ENCODE assay signal across 26 mouse cellular contexts in genomic region chr4:141479411-141479810, GRCm38 (mm10). TPM values are rescaled to one million over a fixed set of nuclear protein-coding genes. Genes with fewer than 3 reads are reported as not detected.
A peak's percentile ranks its signal among the peaks of the same experiment; 100 is the strongest.
DNase-seq lines count a peak whose midpoint lies in the region; ATAC-seq and TF ChIP-seq lines count a peak whose summit lies in the region.
"Had no signal": no experiment of that assay in that cellular context is flagged by ENCODE, and none has a peak within 500 bp of the region (broad histone marks: within the 10 kb centered on the region; RNA-seq: fewer than 3 reads in every experiment).

No protein-coding gene starts in this region.

- H3K9ac ChIP-seq in hindbrain, postnatal 0 days (replicated peaks; ENCODE audit: low read length), result no peak overlapping the region
- H3K9ac ChIP-seq in hindbrain, embryonic 12.5 days, result no peak overlapping the region
- H3K9ac ChIP-seq: embryonic facial prominence, embryonic 15.5 days; lung, embryonic 14.5 days had no signal

- WGBS in hindbrain, postnatal 0 days, result 65% methylated on average over 8 of the region's 8 CpGs
- WGBS in hindbrain, embryonic 12.5 days, result 96% methylated on average over 8 of the region's 8 CpGs

- TF ChIP-seq CTCF in hindbrain, postnatal 0 days (IDR thresholded peaks at IDR 0.05; ENCODE audit: low read depth), result peak; percentile 18

- H3K9me3 ChIP-seq in hindbrain, postnatal 0 days (ENCODE audit: low read length), result no peaks in the 10 kb centered on the region
- no peaks in the 10 kb centered on the region for H3K9me3 ChIP-seq in hindbrain, embryonic 12.5 days (replicated peaks)
- H3K9me3 ChIP-seq: embryonic facial prominence, embryonic 15.5 days had no signal

- peak; percentile 45 for DNase-seq in hindbrain, postnatal 0 days (ENCODE audit: low spot score)
- DNase-seq in ES-CJ7 (ENCODE audit: low read depth, low spot score), result peak; percentile 60
- peak; percentile 84 for DNase-seq in brain, adult 2 months (ENCODE audit: low read depth, low spot score)
- peak; percentile 51 to 52 for DNase-seq in cerebellum, postnatal 36 days
- no peak for DNase-seq in frontal cortex, postnatal 36 days (ENCODE audit: low spot score in 2 of 2)
- DNase-seq in liver, result no peak
- no peak for DNase-seq in left cerebral cortex, postnatal 4 days
- DNase-seq: adrenal gland, adult 8-10 months; embryo, embryonic 11 days; heart, postnatal 14 days; kidney, adult 2 months; kidney, postnatal 4 days; lung, embryonic 14.5 days; lung, postnatal 4 days; midbrain, embryonic 14.5 days; right cerebral cortex, adult 18-20 months; spleen, adult 18-20 months; thymus, postnatal 4 days had no signal

- peak overlapping the region; percentile 90; the same call in 1 of the 2 replicates for H3K27ac ChIP-seq in hindbrain, postnatal 0 days
- no peak overlapping the region for H3K27ac ChIP-seq in hindbrain, embryonic 12.5 days

- H3K4me1 ChIP-seq in hindbrain, postnatal 0 days (ENCODE audit: insufficient read depth, low read length), result peaks cover 9% of the 10 kb centered on the region
- no peaks in the 10 kb centered on the region for H3K4me1 ChIP-seq in hindbrain, embryonic 12.5 days

- no peak for ATAC-seq in hindbrain, postnatal 0 days
- ATAC-seq in hindbrain, embryonic 12.5 days (ENCODE audit: low FRiP score), result no peak
- ATAC-seq: hindbrain, embryonic 16.5 days had no signal

- H3K36me3 ChIP-seq in hindbrain, postnatal 0 days (ENCODE audit: insufficient read depth, low read length), result peaks cover 74% of the 10 kb centered on the region
- H3K36me3 ChIP-seq in hindbrain, embryonic 12.5 days, result peaks cover 97% of the 10 kb centered on the region

- H3K4me2 ChIP-seq in hindbrain, postnatal 0 days (ENCODE audit: low read depth, low read length), result no peak overlapping the region
- H3K4me2 ChIP-seq in hindbrain, embryonic 12.5 days (replicated peaks), result no peak overlapping the region
- H3K4me2 ChIP-seq: embryonic facial prominence, embryonic 15.5 days; heart, embryonic 11.5 days; liver, embryonic 11.5 days; lung, embryonic 14.5 days had no signal

- H3K4me3 ChIP-seq in hindbrain, postnatal 0 days (ENCODE audit: low read length), result no peak overlapping the region
- no peak overlapping the region for H3K4me3 ChIP-seq in hindbrain, embryonic 12.5 days
- H3K4me3 ChIP-seq: embryonic facial prominence, embryonic 15.5 days had no signal

- intact Hi-C loops in left cerebral cortex, postnatal 4 days (cut with DNase I), result no loop called here

- no peaks in the 10 kb centered on the region for H3K27me3 ChIP-seq in hindbrain, postnatal 0 days (ENCODE audit: insufficient read depth, low read length)
- H3K27me3 ChIP-seq in hindbrain, embryonic 12.5 days, result no peaks in the 10 kb centered on the region
- H3K27me3 ChIP-seq: embryonic facial prominence, embryonic 15.5 days had no signal

RNA-seq across cellular contexts. Expression of gene Zbtb17, which starts 35.0 kb away (rescaled TPM):
- 34.8 and 36.2 TPM in 2 replicates for total RNA-seq in hindbrain, postnatal 0 days (2014; rRNA removed)
- 28.2 and 28.8 TPM in 2 replicates for polyA plus RNA-seq in hindbrain, postnatal 0 days (2015; fragmentation: Nextera tagmentation; extraction: Ambion mirVana)
- polyA plus RNA-seq in hindbrain, embryonic 12.5 days (2016; fragmentation: Nextera tagmentation; extraction: Ambion mirVana), result 50.7 and 56.6 TPM in 2 replicates
- 10 to 100 TPM; 32.7 to 35.3 TPM for total RNA-seq in left cerebral cortex, postnatal 4 days (2021)

RNA-seq across cellular contexts. Expression of gene Srarp, which starts 43.5 kb away (rescaled TPM):
- 5.8 and 9.9 TPM in 2 replicates for total RNA-seq in hindbrain, postnatal 0 days (2014; rRNA removed)
- polyA plus RNA-seq in hindbrain, postnatal 0 days (2015; fragmentation: Nextera tagmentation; extraction: Ambion mirVana), result 0.33 and 0.54 TPM in 2 replicates
- not detected in 2 replicates for polyA plus RNA-seq in hindbrain, embryonic 12.5 days (2016; fragmentation: Nextera tagmentation; extraction: Ambion mirVana)
- total RNA-seq in left cerebral cortex, postnatal 4 days (2021), result 1 to 10 TPM; 1.5 to 1.8 TPM
- total RNA-seq: G1E; gastrocnemius, postnatal 4 days had no signal
- polyA plus RNA-seq: embryonic facial prominence, embryonic 15.5 days; forebrain, embryonic 11.5 days; G1E; heart, embryonic 11.5 days; liver, embryonic 11.5 days; lung, embryonic 14.5 days had no signal

RNA-seq across cellular contexts. Expression of gene Hspb7, which starts 58.8 kb away (rescaled TPM):
- 0.32 TPM in 1 of 2 replicates, not detected in the other for total RNA-seq in hindbrain, postnatal 0 days (2014; rRNA removed)
- polyA plus RNA-seq in hindbrain, postnatal 0 days (2015; fragmentation: Nextera tagmentation; extraction: Ambion mirVana), result 0.06 and 0.08 TPM in 2 replicates
- polyA plus RNA-seq in hindbrain, embryonic 12.5 days (2016; fragmentation: Nextera tagmentation; extraction: Ambion mirVana), result 0.10 TPM in 1 of 2 replicates, not detected in the other
- total RNA-seq in left cerebral cortex, postnatal 4 days (2021), result not detected
- total RNA-seq: G1E had no signal
- polyA plus RNA-seq: forebrain, embryonic 11.5 days; G1E; midbrain, embryonic 14.5 days had no signal

RNA-seq across cellular contexts. Expression of gene Spen, which starts 59.0 kb away (rescaled TPM):
- total RNA-seq in hindbrain, postnatal 0 days (2014; rRNA removed), result 16.9 and 17.4 TPM in 2 replicates
- 11.0 and 13.0 TPM in 2 replicates for polyA plus RNA-seq in hindbrain, postnatal 0 days (2015; fragmentation: Nextera tagmentation; extraction: Ambion mirVana)
- 21.7 and 23.7 TPM in 2 replicates for polyA plus RNA-seq in hindbrain, embryonic 12.5 days (2016; fragmentation: Nextera tagmentation; extraction: Ambion mirVana)
- total RNA-seq in left cerebral cortex, postnatal 4 days (2021), result 10 to 100 TPM; 80.6 to 86.1 TPM

Comparison
In these comparisons a context has a peak if more than half of its experiments do, and no peak if none do; other contexts are left out.
1. DNase-seq: peak in hindbrain, postnatal 0 days (single experiment), ES-CJ7 (single experiment), brain, adult 2 months (single experiment) and cerebellum, postnatal 36 days (2 of 2); none in frontal cortex, postnatal 36 days (0 of 2), liver (single experiment) and left cerebral cortex, postnatal 4 days (single experiment).